Mouse (Mus musculus) left cerebral cortex, adult 18-20 months (tissue): ENCODE data around the gene Sympk. TPM values are rescaled to one million over a fixed set of nuclear protein-coding genes. Genes with fewer than 3 reads are reported as not detected.

Source experiments
- DNase-seq, 2 experiments: peaks; one replicate each; pipeline ENCODE4 v3.0.0; 2021 to 2022; ENCODE audit warnings: low spot score in 2 of 2, mixed read lengths in 1 of 2
- total RNA-seq, 2 experiments: library from RNA; stranded (reverse); gene quantifications; 2 replicates each; pipeline ENCODE4 v1.2.3; 2021

Sympk gene
- total RNA-seq, 2 experiments from 2014 or later, result 116 to 123 TPM

DNA sequence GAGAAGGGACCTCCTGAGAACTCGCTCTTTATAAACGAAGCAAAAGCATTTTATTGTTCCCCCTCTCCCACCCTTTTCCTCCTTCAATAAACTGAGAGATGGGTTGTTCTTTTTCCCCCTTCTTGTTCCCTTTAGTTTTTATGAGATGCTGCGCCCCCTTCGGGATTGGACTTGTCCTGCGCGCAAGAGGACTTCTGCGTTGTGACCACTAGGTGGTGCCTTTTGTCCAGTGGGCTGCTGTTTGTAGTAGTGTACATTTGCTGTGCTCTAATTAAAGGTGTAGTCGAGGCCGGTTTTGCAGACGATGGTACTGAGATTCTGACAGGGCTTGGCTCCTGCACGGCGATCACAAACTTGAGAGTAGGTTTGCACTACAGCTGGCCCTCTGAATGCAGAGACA is 17.7 kb upstream of the Sympk start:
- DNase-seq, result peak; percentile 84

DNA sequence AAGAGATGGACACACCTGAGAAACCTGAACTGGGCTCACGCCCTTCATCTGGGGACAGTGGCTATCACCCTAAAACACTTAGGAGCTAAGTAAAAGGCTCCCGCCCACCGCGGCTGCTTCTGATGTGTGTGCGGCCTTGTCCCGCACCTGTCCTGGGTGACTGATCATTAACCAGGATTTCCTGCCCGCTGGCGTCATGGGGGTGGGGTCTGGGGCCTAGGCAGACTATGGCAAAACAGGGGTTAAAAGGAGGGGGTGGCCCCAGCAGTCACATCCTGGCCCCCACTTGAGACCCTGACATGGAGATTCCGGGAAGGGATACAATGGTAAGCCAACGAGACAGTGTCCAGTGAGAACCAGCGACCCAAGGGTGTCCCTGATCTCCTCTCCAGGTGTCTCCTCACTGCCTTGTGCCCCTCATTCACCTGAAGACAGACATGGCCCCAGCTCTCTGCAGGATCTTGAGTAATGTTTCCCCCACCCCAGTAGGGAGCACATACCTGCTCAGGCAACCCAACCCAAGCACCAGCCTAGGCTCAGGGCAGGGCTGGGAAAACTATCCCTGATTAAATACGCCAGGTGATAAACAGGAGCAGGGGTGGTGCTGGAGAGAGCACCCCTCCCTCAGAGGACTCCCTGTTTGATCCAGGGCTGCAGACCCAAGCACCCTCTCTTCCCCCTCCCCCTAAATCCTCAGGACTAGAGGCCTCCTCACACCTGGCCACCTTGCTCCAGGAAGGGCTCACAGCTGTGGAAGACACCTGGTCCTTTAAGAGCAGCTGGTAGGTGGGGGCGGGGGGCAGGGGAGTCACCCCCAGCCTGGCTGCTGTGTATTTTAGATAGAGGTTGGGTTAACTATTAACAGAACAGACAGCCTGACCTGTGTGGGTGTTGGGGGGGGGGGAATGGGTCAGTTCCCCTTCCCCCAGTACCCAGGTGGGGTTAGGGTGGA is 16.9 kb upstream of the Sympk start:
- no peak for DNase-seq

DNA sequence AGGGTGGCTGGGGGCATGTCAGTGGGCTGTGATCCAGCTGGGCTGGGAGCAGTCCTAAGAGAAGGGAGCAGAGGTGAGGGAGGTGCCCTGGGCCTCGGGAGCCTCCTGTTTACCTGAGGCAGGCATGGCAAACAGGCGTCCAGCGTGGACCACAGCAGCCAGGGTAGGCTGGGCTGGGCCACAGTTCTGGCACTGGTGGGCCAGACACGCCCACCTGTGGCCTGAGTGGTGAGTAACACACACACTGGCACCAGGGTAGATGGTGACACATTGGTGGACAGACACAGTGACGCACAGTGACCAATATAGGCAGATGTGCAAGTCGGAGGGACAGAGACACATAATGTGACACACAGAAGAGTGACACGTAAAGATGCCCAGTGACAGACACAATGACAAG is 13.6 kb upstream of the Sympk start:
- DNase-seq, result no peak

DNA sequence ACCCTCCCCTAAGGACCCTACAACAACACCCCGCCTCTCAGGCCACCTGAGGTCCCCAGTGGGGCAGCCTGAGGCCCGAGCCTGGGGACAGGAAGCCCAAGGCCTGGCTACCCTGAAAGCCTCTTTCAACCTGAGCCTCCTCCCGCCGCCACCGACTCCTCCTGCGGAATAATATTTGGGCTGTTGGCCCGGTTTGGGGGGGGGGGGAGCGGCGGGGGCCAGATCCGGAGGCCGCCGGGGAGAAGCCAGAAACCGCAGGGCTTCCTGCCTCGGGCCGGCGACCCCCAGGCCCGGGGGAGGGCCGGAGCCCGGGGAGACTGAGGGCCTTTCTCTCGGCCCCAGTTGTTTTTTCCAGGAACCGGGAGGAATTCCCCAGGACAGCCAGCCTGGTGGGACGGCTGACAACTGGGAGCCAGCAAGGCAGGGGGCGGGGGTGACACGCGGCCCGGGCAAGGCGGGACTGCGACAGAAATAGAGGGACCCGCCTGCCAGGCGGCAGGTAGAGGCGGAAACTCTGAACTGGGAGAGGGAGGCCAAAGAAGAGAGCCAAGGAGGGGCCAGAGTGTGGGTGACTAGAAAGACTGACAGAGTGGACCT is 12.1 kb upstream of the Sympk start:
- no peak for DNase-seq

DNA sequence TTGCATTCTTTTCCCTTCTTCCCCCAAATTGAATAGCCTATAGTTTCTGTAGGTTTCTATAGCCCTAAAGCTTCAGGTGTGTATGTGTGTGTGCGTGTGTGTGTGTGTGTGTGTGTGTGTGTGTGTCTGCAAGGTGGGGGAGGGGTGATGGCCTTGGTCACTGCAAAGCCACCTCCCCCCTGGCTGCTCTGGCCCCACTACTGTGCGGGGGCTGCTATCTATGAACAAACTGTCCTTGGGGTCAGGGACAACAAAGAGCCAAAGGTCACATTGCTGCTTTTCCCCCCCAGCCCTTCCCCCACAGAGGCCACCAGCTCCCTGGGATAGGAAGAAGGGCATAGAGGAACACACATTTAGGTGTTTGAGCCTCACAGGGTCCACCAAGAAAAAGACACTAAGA is 11.3 kb upstream of the Sympk start:
- no peak for DNase-seq

DNA sequence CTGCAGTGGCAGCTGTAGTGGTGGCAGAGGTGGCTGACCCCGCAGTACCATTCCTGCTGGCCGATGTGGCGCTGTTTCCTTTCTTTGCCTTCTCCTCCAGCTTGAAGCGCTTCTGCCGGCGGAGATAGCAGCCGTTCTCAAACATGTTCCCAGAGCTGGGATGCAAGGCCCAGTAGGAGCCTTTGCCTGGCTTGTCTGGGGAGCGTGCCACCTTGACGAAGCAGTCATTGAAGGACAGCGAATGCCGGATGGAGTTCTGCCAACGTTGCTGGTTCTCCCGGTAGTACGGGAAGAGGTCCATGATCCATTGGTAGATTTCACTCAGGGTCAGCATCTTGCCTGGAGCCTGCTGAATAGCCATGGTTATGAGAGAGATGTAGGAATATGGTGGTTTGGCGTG is 9.7 kb upstream of the Sympk start:
- DNase-seq, result no peak

DNA sequence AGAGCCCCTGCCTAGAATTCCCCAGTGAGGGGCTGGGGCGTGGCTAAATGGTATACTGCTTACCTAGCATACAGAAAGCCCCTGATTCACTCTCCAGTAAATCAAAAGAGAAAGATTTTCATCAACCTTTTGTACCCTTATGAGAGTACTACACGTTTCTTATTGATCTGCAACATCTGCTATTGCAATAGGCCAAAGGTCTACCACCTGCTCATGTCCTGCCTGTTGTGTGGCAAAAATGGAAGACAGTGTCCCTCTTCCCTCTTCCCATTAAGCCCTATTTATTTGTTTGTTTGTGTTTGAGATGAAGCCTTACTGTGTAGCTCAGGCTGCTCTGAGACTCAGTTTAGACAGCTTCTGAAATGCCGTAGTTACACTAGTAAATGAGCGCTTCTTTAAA is 8.1 kb upstream of the Sympk start:
- no peak for DNase-seq

DNA sequence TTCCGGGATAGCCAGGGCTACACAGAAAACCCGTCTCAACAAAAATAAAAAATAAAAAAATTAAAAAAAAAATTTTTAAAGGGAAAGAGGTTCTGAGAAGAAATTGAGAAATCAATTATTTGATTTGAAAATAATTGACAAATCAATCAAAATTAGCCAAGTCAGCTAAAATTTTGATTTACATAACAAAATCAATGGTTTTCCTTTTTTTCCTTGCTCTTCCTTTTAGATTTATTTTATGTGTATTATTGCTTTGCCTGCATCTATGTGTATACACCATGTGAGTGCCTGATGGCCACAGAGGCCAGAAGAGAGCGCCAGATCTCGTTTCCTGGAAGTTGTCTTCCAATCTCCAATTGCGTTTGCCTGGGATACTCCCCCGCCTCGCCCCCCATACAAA is 6.3 kb upstream of the Sympk start:
- DNase-seq, result no peak

DNA sequence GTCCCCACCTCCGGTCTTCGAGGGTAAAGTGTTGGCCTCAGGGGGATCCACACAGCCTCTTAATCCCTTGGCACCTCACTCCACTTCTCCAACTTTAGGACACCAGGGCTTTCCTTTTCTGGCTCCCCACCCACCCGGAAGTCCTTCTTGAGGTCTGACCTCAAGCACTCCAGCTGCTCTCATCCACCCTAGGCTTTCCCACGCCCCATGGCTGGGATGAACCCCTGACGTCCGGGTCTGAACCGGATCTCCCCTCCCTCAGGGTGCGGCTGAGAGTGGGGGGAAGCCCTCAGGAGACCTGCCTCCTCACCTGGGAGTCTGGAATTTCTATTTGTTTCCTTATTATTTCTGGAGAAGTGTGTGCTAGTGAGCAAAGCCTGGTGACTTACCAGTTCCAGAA is 3.1 kb upstream of the Sympk start:
- no peak for DNase-seq

DNA sequence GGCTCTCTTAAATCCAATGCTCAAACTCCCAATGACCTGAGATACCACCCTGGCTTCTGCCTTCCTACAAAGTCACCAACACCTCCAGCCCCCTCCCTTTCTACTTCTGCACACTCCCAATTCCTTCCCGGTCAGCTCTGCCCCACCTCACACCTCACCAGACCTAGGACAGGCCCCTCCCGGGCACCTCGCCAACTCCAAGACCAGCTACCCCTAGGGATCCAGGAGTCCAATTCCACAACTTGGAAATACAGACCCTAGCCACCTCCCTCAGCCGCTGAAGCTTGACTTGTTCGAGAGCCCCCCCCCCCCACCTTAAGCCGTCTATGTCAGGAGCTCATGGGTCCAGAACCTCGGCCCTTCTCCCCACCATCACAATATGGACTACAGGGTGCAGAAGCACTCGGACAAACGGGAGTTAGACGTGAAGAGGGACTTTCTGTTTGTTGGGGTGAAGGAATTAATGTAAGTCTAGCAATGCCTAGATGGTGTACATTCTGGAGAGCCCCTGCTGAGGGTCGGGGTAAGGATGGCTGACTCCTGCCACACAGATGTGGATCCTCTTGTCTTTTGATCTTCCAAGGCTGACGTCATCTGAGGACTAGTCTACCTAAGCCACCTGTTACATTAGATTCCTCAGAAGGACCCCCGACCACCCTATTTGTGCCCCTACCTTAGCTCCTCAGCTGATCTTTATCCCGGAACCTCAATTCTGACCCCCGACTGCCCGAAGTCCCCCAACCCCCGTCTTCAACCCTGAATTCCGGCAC is 1.8 kb upstream of the Sympk start:
- DNase-seq, result no peak

DNA sequence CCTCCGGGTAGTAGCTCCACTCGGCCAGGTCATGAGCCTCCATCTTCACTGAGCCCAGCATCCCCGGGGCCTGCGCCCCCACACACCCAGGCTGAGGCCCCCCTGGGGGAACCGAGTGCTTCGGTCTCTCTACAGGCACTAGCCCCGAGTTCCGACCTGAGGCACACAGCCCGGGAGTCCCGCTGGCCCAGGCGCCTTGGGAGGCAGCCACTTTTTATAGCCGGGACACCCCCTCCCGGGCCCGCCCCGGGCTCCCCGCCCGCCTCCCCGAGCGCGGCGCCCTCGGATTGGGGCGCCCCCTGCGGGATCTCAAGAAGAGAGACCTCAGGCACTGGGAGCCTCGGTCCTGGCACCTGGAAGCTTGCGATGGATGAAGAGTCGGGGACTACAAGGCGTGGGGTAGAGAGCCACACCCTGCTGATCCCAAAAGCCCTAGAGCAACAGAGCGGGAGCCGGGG is 791 bp upstream of the Sympk start, which contains the start of gene Foxa3:
Foxa3 (minus strand) TSS at position 182 of the 458 bp plus-strand sequence.
- DNase-seq, result no peak

DNA sequence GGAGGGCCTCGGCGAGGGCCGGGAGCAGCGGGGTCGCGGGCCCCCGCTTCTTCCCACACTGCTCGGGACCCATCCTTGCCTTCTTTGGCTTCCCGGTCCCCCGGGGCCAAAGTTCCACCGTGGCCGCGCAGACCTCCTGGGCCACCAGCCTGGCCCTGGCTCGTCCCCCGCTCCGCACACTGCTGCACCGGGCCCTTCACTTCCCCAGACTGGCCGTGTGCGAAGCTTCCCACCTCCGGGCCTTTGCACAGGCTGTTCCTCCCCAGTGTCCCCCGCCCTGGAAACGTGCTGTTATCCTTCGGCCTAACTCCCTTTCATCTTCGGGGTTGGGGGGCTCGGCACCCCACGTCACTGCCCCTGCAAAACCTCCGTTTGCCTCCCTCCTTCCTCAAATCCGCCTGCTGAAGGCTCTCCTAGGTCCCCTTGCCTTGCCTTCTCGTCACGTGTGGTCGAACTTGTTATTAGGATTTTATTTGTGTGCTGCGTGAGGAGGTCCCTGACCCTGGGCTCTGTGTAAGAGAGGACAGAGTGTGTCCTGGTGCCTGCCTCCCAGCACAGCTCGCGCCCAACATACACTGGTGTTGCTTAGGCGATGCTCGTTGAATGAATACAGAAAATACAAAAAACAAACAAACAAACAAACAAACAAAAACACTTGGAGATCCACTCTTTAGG is 541 bp downstream of the Sympk start:
- DNase-seq, result no peak

DNA sequence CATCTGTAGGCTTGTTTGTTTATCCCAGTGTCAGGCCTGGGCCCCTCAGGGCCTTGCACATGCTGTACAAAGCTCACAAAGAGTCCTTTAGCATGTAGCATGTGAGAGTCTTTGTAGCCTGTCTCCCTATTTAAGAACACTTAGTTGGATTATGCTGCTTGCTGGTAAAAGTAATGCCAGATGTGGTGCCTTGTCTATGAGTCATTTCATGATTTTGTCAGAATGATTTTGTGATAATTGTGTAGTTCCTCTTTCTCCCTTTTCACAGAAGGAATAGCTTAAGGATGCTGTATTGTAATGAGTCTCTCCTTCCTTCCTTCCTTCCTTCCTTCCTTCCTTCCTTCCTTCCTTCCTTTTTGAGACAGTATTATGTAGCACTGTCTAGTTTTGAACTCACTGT is 3.9 kb downstream of the Sympk start:
- DNase-seq, result no peak

DNA sequence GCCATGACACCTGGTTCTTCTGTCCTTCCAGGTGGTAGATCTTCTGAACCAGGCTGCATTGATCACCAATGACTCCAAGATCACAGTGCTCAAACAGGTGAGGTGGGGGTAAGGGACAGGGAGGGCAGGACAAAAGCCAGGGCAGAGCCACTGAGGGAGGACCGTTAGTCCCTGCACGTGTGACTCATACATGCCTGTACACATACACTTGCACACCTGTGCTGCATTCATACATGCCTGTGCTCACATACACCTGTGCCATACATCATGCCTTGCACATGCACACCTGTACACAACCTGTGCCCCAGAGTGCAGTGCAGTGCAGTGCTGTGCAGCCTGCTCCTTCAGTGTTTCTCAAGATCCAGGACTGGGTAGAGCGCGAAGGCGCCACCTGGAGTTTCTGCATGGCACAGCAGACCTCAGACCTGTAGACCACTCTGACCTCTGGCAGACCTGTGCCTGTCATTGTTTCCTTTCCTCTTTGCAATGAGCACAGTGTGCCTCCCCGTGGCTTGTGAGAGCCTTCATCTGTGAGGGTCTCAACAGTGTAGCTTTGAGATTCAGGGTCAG is 5.0 kb downstream of the Sympk start:
- DNase-seq, result peak in 1 of 2 experiments; percentile 48

DNA sequence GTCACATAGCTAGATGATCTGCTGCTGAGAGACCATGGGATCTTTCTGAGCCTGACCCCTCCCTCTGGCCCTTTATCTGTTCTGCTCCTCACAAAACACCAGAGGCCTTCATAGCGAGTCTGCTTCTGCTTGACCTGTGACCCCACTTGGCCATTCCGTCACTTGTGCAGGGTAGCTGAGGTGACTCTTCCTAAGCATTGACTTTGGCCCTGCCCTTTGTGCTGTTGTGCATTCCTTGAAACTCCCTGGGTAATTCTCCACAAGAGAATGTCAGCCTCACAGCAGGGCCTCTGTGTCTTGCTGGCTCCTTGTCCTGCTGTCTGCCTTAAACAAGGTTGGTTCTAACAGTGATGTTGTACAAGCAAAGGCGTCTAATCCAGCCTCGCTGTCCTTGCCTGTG is 7.5 kb downstream of the Sympk start:
- DNase-seq, result no peak

DNA sequence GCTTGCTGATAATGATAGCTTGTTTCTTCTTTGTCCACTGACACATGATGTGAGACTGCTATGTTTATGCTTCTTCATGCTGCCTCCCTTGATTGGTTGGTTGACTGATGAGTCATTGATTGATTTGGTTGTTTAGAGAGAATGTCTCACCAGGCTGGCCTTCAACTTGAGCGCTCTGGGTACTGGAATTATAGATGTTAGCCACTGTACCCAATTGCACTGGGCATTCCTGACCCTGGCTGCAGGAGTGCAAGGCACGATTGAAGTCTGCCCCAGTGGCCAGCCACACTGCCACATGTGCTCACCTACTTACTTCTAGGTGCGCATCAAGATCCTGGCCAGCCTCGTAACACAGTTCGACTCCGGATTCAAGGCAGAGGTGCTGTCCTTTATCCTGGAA is 20.4 kb downstream of the Sympk start:
- DNase-seq, result no peak

DNA sequence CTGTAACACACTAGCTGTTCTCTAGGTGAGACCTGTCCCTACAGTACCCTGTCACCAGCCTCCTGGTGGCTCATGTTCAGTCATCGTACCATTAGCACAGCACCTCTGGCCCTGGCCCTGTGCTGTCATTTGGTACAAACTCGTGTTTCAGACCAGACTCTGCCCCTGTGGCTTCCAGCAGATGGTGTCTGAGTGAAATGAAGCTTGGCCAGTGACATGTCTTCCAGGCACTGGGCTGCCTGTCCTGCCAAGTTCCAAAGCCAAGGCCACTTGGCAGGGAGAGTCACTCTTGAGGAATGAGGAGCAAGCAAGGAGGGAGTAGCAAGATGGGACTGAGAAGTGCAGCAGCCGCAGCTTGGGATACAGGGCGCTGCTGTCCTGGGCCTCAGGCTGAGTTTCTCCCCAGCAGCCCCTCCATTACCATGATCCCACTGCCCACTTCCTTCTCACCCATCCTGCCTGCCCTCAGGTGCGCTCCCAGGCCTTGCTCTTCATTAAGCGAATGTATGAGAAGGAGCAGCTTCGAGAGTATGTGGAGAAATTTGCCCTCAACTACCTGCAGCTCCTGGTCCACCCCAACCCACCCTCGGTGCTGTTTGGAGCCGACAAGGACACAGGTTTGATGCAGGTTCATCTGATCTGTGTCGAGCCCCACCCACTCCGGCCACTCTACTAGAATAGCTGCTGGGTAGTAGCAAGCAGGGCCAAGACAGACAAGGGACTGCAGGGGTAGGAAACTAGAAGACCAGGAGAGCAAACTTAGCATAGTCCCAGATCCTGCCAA is 22.3 kb downstream of the Sympk start:
- DNase-seq, result no peak

DNA sequence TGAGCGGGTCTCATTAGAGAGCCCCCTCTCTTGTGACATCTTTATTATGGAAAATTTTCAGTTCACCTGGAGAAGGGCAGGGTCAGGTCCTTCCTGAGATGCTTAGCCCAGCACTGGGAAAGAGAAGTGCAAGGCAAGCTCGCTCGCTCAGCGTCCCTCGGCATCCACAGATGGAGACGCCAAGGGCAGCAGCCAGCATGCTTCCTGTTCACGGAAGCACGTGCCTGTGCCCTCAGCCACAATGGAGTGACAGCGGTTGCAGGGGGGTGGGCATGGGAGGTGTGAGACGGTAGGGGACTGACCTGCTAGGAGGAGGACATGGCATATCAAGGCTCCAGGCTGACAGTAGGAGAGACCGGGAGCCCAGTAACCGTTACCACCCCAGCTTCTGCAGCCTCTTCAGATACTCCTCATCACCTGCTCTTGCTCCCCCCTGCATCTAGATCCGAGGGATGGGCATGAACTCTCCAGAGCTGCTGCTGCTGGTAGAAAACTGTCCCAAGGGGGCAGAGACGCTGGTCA is 23.9 kb downstream of the Sympk start:
- no peak for DNase-seq

DNA sequence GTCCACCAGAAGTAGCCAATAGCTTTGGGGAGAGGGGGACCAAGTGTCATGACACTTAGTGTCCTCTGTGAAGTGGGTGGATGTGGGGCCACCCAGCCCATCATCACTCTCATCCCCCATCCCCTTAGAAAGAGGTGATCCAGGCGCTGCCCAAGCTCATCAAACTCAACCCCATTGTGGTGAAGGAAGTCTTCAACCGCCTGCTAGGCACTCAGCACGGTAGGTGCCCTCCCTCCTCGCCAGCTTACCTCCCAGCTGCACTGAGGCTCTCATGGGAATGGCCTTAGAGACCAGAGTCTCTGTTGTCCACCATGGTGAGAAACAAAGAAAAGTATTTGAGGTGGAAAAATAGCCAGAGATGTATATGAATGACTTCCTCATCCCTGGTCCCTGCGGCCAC is 25.1 kb downstream of the Sympk start:
- DNase-seq, result no peak

DNA sequence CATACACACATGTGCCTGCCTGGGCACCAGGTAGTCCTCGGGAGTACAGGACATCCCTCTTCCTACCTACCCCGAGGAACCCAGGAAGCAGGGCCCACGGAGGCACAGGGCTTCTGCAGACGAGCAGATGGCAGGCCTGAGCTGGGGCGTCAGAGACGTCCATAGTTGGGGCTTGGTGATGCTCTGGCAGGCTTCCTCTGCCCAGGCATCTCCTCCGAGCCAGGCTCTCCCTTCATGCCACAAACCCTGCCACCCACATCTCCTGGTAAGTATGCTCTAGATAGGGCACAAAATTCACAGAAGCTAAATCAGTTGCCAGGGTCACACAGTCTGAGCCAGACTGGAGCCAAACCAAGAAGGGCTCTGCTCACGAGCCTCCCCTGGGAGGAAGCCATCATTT is 26.0 kb downstream of the Sympk start:
- DNase-seq, result peak; percentile 36 to 70
